Mouse (Mus musculus): Measurements from ENCODE around the gene Wdr6.

The Wdr6 gene

GRCm38 (mm10) chr9:108525400-108525799 is 53.1 kb downstream of the Wdr6 start:
- DNase-seq (ENCODE audit: low read depth, low spot score), result no peak

DNA sequence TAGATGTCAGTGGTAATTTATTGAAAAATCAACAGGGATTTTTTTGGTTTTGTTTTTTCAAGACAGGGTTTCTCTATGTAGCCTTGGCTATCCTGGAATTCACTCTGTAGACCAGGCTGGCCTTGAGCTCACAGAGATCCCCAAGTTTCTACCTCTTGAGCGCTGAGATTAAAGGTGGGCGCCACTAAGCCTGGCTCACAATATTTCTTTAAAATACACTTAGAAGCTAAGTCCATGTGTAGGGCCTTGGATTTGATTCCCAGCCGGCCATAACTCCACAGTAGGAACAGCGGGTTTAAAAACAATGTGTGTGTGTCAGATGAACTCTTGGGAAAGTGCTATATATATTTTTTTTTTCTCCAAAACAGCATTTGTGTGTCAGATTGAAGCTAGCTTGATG is 55.2 kb downstream of the Wdr6 start:
- DNase-seq (ENCODE audit: low read depth, low spot score), result no peak
